Mouse (Mus musculus): ENCODE measurements around the gene Tpk1. TPM values are rescaled to one million over a fixed set of nuclear protein-coding genes. Genes with fewer than 3 reads are reported as not detected.

The Tpk1 gene
- 8.2 and 10.6 TPM in 2 replicates for polyA plus RNA-seq (2014; fragmentation: Nextera tagmentation; extraction: Ambion mirVana)

DNA sequence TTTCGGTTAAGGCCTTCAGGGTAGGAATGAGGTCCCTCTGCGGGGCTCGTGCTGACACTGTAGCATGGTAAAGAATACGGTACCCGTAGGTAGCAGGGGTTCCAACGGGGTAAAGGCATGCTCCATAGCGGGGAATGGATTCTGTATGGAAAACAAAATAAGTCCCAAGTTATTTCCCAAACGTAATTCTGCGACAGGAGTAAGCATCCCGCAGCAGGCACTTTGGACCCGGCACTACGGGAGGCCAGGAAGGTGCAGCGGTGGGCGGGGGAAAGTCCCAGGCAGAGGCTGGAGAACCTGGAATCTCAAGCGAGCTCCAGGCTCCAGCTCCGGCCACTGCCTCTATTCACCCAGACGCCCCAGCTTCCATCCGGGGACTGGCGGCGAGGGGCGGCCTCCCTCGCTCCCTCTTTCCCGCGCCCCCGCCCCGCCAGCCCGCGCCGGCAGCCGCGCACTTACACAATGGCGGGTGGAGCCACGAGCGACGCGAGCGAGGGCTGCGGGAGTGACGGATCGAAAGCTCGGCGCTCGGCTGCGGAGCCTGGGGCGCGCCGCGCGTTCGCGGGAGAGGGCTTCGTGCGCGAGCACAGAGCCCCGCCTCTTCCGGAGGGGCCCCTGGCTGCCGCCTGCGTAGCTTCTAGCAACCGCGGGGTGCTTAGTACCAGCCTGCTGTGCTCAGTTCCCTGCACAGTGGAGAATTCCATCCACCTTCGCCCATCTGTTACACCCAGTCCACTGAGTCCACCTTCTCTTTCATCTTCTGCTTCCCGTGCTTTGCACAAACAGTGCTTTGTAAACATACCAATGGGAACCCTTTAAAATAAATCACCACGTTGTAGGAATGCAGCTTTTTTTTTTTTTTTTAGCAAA lies at the start of gene Tpk1:
Tpk1 (minus strand) TSS at position 602 of the 870 bp plus-strand sequence.
- peak within 1 kb of the TSS; percentile 96 for H3K27ac ChIP-seq (replicated peaks; ENCODE audit: low read depth, low read length)
- H3K9me3 ChIP-seq (ENCODE audit: control insufficient read depth, low read length): no peaks in the 10 kb centered on the region
- ATAC-seq (ENCODE audit: low read depth) (peak; percentile 98), DNase-seq (ENCODE audit: low spot score) (peak; percentile 98)
- H3K36me3 ChIP-seq (ENCODE audit: control insufficient read depth, insufficient read depth, low read length): no peaks in the 10 kb centered on the region
- H3K4me1 ChIP-seq (ENCODE audit: control insufficient read depth, insufficient read depth, low read length): peaks cover 4% of the 10 kb centered on the region
- WGBS: under 1% methylated on average over 24 of the region's 63 CpGs
- H3K4me2 ChIP-seq (ENCODE audit: low read depth, low read length): peak within 1 kb of the TSS; percentile 72
- H3K9ac ChIP-seq (ENCODE audit: low read depth, low read length): peak within 1 kb of the TSS; percentile 85
- H3K4me3 ChIP-seq (ENCODE audit: low read depth, low read length): peak within 1 kb of the TSS; percentile 60
- no peaks in the 10 kb centered on the region for H3K27me3 ChIP-seq (replicated peaks; ENCODE audit: control insufficient read depth, insufficient read depth, low read length)

DNA sequence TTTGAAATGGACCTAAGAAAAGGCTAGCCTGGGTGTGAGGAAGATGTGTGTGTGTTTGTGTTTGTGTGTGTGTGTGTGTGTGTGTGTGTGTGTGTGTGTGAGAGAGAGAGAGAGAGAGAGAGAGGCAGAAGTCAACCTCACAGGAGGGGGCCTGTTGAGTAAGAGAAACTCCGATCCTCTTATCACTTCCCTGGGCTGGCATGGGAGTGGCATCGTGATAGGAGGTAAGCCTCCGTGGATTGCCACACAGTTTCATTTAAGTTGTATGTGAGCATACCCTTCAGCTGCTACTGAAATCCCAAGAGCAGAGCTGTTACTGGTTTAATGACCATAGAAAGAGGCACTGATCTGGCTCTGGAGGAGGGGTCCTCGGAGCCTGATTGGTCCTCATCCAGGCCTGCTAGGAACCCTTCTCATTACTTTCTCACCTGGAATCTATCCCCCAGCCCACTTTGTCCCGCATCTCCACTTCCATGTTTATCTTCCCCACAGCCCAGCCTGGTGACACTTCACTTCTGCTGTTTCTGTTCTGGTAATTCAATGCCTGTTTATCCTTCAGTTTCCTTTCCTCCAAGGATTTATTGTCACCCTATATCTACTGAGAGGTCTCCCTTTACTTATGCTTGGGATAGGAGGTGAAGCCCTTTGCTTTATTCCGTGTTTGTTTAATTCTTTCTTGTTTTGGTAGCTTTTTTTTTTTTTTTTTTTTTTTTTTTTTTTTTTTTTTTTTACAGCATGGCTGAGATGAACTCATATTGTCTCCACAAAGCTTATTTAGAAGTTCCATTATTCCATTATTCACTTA lies 36.9 kb upstream of the Tpk1 start:
- 64% methylated on average over 6 of the region's 6 CpGs for WGBS
- Histone ChIP-seq H3K9me3 (ENCODE audit: control insufficient read depth, low read length) (no peaks in the 10 kb centered on the region), H3K4me3 (ENCODE audit: low read depth, low read length) (no peak overlapping the region), H3K4me2 (ENCODE audit: low read depth, low read length) (no peak overlapping the region), H3K27me3 (replicated peaks; ENCODE audit: control insufficient read depth, insufficient read depth, low read length) (no peaks in the 10 kb centered on the region), H3K9ac (ENCODE audit: low read depth, low read length) (no peak overlapping the region), H3K4me1 (ENCODE audit: control insufficient read depth, insufficient read depth, low read length) (no peaks in the 10 kb centered on the region), H3K36me3 (ENCODE audit: control insufficient read depth, insufficient read depth, low read length) (no peaks in the 10 kb centered on the region), H3K27ac (replicated peaks; ENCODE audit: low read depth, low read length) (no peak overlapping the region)
- ATAC-seq (ENCODE audit: low read depth) (no peak), DNase-seq (ENCODE audit: low spot score) (no peak)

DNA sequence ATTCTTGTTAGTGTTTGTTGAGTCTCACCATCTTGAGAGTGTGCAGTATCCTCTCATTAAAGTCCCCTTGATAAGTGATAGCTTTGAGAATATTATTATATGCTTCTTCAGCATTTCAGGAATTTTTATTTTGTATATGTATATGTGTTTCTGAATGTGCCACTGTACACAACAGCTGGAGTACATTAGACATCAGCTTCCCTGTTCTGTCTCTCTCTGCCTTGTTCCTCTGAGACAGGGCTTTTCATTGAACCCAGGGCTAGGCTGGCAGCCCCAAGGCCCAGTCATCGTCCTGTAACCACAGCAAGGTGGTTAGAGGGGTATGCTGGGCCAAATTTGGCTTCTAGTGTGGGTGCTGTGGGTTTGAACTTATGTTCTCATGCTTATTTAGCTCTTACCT lies 25.8 kb upstream of the Tpk1 start:
- no peaks in the 10 kb centered on the region for H3K27me3 ChIP-seq (replicated peaks; ENCODE audit: control insufficient read depth, insufficient read depth, low read length)
- no peak for ATAC-seq (ENCODE audit: low read depth)
- H3K9ac ChIP-seq (ENCODE audit: low read depth, low read length): no peak overlapping the region
- WGBS: 39% methylated on average over 1 of the region's 1 CpGs
- no peaks in the 10 kb centered on the region for H3K36me3 ChIP-seq (ENCODE audit: control insufficient read depth, insufficient read depth, low read length)
- no peak overlapping the region for H3K4me2 ChIP-seq (ENCODE audit: low read depth, low read length)
- H3K9me3 ChIP-seq (ENCODE audit: control insufficient read depth, low read length): no peaks in the 10 kb centered on the region
- no peaks in the 10 kb centered on the region for H3K4me1 ChIP-seq (ENCODE audit: control insufficient read depth, insufficient read depth, low read length)
- H3K27ac ChIP-seq (replicated peaks; ENCODE audit: low read depth, low read length): no peak overlapping the region
- H3K4me3 ChIP-seq (ENCODE audit: low read depth, low read length): no peak overlapping the region
- DNase-seq (ENCODE audit: low spot score): no peak

DNA sequence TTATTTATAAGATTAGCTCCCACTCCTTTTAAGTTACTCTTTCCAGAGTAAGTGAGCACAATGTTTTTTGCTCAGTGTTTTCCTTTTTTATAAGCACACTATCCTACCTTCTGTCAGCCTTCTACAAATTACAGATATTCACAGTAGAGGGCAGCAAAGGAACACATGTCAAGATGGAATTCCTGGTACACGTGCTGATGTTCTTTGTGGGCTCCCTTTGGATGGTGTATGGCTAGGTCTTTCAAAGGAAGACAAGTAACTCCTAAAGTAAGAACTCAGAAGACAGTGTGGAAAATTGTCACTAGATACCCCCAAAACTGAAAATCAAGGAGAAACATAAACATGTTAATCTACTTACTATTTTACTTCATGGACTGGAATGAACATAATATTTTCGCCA lies 19.9 kb upstream of the Tpk1 start:
- H3K4me2 ChIP-seq (ENCODE audit: low read depth, low read length): no peak overlapping the region
- H3K4me3 ChIP-seq (ENCODE audit: low read depth, low read length): no peak overlapping the region
- WGBS: 47% methylated on average over 2 of the region's 2 CpGs
- no peak overlapping the region for H3K9ac ChIP-seq (ENCODE audit: low read depth, low read length)
- DNase-seq (ENCODE audit: low spot score): peak; percentile 59
- no peaks in the 10 kb centered on the region for H3K27me3 ChIP-seq (replicated peaks; ENCODE audit: control insufficient read depth, insufficient read depth, low read length)
- ATAC-seq (ENCODE audit: low read depth): no peak
- H3K9me3 ChIP-seq (ENCODE audit: control insufficient read depth, low read length): no peaks in the 10 kb centered on the region
- H3K27ac ChIP-seq (replicated peaks; ENCODE audit: low read depth, low read length): no peak overlapping the region
- no peaks in the 10 kb centered on the region for H3K4me1 ChIP-seq (ENCODE audit: control insufficient read depth, insufficient read depth, low read length)
- H3K36me3 ChIP-seq (ENCODE audit: control insufficient read depth, insufficient read depth, low read length): no peaks in the 10 kb centered on the region

DNA sequence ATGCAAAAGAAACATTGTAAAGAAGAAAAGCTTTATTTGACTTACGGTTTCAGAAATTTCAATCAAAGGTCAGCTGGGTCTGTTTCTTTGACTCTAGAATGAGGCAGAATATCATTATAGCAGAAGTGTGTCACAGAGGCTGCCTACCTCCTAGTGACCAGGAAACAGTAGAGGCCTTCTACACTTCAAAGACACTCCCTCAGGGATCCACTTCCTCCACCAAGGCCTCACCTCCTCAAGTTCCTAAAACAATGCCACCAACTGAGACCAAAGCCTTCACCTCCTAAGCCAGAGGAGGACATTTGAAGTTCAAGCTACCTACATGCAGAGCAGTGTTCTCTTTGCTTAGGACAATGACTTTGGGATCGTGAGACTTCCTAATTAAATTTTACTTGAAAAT lies 16.5 kb upstream of the Tpk1 start:
- Histone ChIP-seq H3K27ac (replicated peaks; ENCODE audit: low read depth, low read length) (no peak overlapping the region), H3K9me3 (ENCODE audit: control insufficient read depth, low read length) (no peaks in the 10 kb centered on the region), H3K9ac (ENCODE audit: low read depth, low read length) (no peak overlapping the region), H3K4me1 (ENCODE audit: control insufficient read depth, insufficient read depth, low read length) (no peaks in the 10 kb centered on the region), H3K4me2 (ENCODE audit: low read depth, low read length) (no peak overlapping the region), H3K4me3 (ENCODE audit: low read depth, low read length) (no peak overlapping the region), H3K27me3 (replicated peaks; ENCODE audit: control insufficient read depth, insufficient read depth, low read length) (no peaks in the 10 kb centered on the region), H3K36me3 (ENCODE audit: control insufficient read depth, insufficient read depth, low read length) (no peaks in the 10 kb centered on the region)
- ATAC-seq (ENCODE audit: low read depth) (no peak), DNase-seq (ENCODE audit: low spot score) (no peak)
- 53% methylated on average over 2 of the region's 2 CpGs for WGBS

DNA sequence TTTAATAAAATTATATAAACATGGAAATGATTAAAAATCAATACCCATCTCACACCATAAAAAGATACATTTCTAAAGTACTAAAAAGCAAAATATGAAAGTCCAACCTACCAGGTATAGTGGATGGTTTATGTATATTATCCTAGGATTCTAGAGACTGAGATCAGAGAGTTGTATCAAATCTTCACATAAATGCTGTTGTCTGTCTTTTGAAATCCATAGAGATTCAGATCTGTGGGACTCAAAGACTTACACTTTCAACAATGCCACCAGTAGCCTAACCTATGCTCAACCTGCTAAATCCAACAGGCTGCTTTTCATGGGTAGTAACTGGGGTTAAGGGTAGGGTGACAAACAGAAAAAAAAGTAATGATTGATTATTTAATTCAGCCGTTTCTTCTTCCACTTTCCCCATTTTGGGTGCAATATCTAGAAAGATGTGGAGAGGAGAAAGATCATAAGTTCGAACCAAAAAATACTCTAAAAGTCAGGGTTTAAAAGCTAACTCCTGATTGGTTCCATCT lies 12.7 kb upstream of the Tpk1 start:
- Histone ChIP-seq H3K27ac (replicated peaks; ENCODE audit: low read depth, low read length) (no peak overlapping the region), H3K9ac (ENCODE audit: low read depth, low read length) (no peak overlapping the region), H3K4me1 (ENCODE audit: control insufficient read depth, insufficient read depth, low read length) (no peaks in the 10 kb centered on the region), H3K9me3 (ENCODE audit: control insufficient read depth, low read length) (no peaks in the 10 kb centered on the region), H3K27me3 (replicated peaks; ENCODE audit: control insufficient read depth, insufficient read depth, low read length) (no peaks in the 10 kb centered on the region), H3K4me2 (ENCODE audit: low read depth, low read length) (no peak overlapping the region), H3K36me3 (ENCODE audit: control insufficient read depth, insufficient read depth, low read length) (no peaks in the 10 kb centered on the region), H3K4me3 (ENCODE audit: low read depth, low read length) (no peak overlapping the region)
- DNase-seq (ENCODE audit: low spot score) (no peak), ATAC-seq (ENCODE audit: low read depth) (no peak)
- WGBS: 85% methylated on average over 2 of the region's 2 CpGs

DNA sequence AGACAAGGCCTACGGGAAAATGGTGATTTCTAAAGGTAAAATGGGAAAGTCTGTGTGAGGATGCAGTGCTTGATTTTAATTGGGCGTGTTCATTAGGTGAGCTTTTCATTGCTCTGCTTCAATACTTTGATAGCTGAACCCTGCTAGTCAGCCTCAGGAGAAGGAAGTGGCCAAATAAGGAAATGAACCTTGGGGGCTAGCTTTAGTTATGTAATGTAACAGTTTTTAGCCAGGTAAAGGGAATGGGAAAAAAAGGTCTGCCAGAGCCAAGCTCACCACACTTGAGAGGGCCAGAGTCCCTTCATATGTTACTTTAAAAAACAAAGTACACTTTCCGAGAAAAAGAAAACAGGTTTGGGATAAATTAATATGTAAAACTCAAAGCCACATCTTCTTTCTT lies 11.5 kb upstream of the Tpk1 start:
- no peak overlapping the region for H3K27ac ChIP-seq (replicated peaks; ENCODE audit: low read depth, low read length)
- no peaks in the 10 kb centered on the region for H3K9me3 ChIP-seq (ENCODE audit: control insufficient read depth, low read length)
- no peak overlapping the region for H3K4me3 ChIP-seq (ENCODE audit: low read depth, low read length)
- no peaks in the 10 kb centered on the region for H3K4me1 ChIP-seq (ENCODE audit: control insufficient read depth, insufficient read depth, low read length)
- H3K27me3 ChIP-seq (replicated peaks; ENCODE audit: control insufficient read depth, insufficient read depth, low read length): no peaks in the 10 kb centered on the region
- WGBS: 74% methylated on average over 3 of the region's 3 CpGs
- H3K4me2 ChIP-seq (ENCODE audit: low read depth, low read length): no peak overlapping the region
- no peak overlapping the region for H3K9ac ChIP-seq (ENCODE audit: low read depth, low read length)
- no peak for ATAC-seq (ENCODE audit: low read depth)
- DNase-seq (ENCODE audit: low spot score): no peak
- no peaks in the 10 kb centered on the region for H3K36me3 ChIP-seq (ENCODE audit: control insufficient read depth, insufficient read depth, low read length)

DNA sequence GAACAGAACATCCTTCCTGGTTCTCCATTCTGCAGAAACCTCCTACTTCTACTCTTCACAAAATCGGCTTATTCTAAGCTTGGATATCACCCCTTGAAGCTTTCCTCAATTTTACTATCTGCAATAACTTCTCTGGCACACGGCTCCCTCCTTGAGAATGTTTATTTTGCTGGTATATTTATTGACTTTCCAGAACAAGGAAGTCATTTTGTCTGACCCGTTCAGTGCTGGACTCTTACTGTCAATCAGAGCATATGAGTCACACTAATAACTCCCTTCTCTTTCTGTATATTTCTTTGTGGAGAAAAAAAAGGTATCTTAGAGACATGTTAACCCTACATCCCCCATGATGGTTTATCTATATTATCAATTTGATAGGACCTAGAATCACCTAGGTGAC lies 10.1 kb upstream of the Tpk1 start:
- no peak overlapping the region for H3K4me2 ChIP-seq (ENCODE audit: low read depth, low read length)
- ATAC-seq (ENCODE audit: low read depth): no peak
- H3K27me3 ChIP-seq (replicated peaks; ENCODE audit: control insufficient read depth, insufficient read depth, low read length): no peaks in the 10 kb centered on the region
- no peak overlapping the region for H3K9ac ChIP-seq (ENCODE audit: low read depth, low read length)
- H3K27ac ChIP-seq (replicated peaks; ENCODE audit: low read depth, low read length): no peak overlapping the region
- H3K36me3 ChIP-seq (ENCODE audit: control insufficient read depth, insufficient read depth, low read length): no peaks in the 10 kb centered on the region
- DNase-seq (ENCODE audit: low spot score): no peak
- H3K4me1 ChIP-seq (ENCODE audit: control insufficient read depth, insufficient read depth, low read length): no peaks in the 10 kb centered on the region
- H3K9me3 ChIP-seq (ENCODE audit: control insufficient read depth, low read length): no peaks in the 10 kb centered on the region
- 55% methylated on average over 3 of the region's 3 CpGs for WGBS
- H3K4me3 ChIP-seq (ENCODE audit: low read depth, low read length): no peak overlapping the region
